Comparison of ENCODE assay signal across 8 mouse cellular contexts in the genomic region with DNA sequence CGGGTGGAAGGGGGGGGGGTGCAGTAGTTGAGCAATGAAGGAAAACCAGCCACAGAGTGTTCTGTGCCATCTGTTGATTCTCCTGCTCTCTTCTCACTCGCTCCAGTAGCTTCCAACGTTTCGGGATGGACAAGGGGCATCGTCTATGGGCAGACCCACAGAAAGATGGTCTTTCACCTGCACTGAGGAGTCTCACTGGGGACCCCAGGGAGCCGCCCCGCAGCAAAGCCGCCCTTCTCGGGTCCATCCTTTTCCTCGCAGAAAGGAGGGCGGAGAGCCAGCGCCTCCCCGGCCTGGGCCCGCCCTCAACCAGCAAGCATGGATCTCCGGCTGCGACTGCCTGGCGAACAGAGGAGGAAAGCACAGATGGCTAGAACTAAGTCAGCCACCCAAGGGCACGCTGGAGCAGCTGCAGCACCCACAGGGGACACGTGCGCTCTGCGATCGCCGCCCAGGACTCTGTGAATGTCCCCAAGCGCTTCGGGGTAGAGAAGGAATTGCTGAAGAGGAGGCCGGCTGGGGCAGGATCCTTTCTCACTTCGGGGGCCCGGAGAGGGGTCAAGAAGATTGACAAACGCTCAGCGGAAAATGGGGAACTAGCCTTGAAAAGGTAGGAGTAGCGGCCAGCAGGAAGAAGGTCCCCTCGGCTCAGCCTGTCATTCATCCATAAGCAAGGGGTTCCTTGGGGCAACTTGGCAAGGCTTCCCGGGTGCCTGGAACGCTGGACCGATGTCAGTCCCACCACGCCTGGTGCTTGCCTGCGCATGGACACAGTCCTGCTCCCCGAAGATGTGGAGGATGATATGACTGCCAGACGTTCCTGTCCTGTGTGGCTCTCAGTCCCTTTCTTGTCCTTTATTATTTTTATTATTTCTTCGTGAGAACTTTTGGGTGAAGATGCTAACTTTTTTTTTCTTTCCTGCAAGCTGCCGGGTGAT. TPM values are rescaled to one million over a fixed set of nuclear protein-coding genes. Genes with fewer than 3 reads are reported as not detected.
DNase-seq lines count a peak whose midpoint lies in the region; ATAC-seq and TF ChIP-seq lines count a peak whose summit lies in the region.

Gene Arsj, plus strand, starts transcription at position 117 of the 938 bp plus-strand sequence.

- peak; percentile 66 for DNase-seq in brain, embryonic 14.5 days (ENCODE audit: low read depth)
- DNase-seq in heart, postnatal 14 days, result peak; percentile 69 to 70
- DNase-seq in left cerebral cortex, adult 11 months (ENCODE audit: low spot score), result peak; percentile 7
- peak; percentile 20 to 27 for DNase-seq in right cerebral cortex, postnatal 36 days (ENCODE audit: low spot score in 2 of 2)
- no peak for DNase-seq in B cell, adult 2 months

- H3K36me3 ChIP-seq in ES-Bruce4 (ENCODE audit: control insufficient read depth, insufficient read depth, low read length, poor library complexity, severe bottlenecking), result no peaks in the 10 kb centered on the region
- H3K36me3 ChIP-seq in forebrain, embryonic 16.5 days (ENCODE audit: control insufficient read depth, insufficient read depth), result no peaks in the 10 kb centered on the region

- H3K9ac ChIP-seq in ES-Bruce4 (ENCODE audit: low read depth, poor library complexity, severe bottlenecking), result no peak within 1 kb of the TSS
- H3K9ac ChIP-seq in forebrain, embryonic 16.5 days (replicated peaks; ENCODE audit: low read depth, low read length), result peak within 1 kb of the TSS; percentile 47; the same call in 1 of the 2 replicates

- WGBS in forebrain, embryonic 16.5 days, result 15% methylated on average over 41 of the region's 41 CpGs

- TF ChIP-seq CTCF in ES-Bruce4 (IDR thresholded peaks at IDR 0.05; ENCODE audit: low read depth, low read length), result no peak
- no peak for TF ChIP-seq CTCF in brain, embryonic 14.5 days (IDR thresholded peaks at IDR 0.05; ENCODE audit: borderline replicate concordance, extremely low read depth, insufficient read depth, insufficient read length)

- TF ChIP-seq EP300 in ES-Bruce4 (IDR thresholded peaks at IDR 0.05; ENCODE audit: insufficient read depth, low read depth, low read length), result no peak

- H3K4me2 ChIP-seq in forebrain, embryonic 16.5 days (ENCODE audit: low read length), result peak within 1 kb of the TSS; percentile 64

- peaks cover 3% of the 10 kb centered on the region; the same call in 1 of the 2 replicates for H3K27me3 ChIP-seq in ES-Bruce4 (ENCODE audit: control insufficient read depth, insufficient read depth, low read length, poor library complexity, severe bottlenecking)
- H3K27me3 ChIP-seq in forebrain, embryonic 16.5 days (replicated peaks; ENCODE audit: control insufficient read depth, insufficient read depth, low read length), result no peaks in the 10 kb centered on the region

- peak within 1 kb of the TSS; percentile 41 for H3K4me3 ChIP-seq in ES-Bruce4 (ENCODE audit: low read depth, low read length)
- H3K4me3 ChIP-seq in forebrain, embryonic 16.5 days (replicated peaks; ENCODE audit: low read length), result peak within 1 kb of the TSS; percentile 37

- intact Hi-C loops in heart, postnatal 14 days (cut with DNase I), result no loop called here

- no peak within 1 kb of the TSS for H3K27ac ChIP-seq in ES-Bruce4 (ENCODE audit: insufficient read depth, low read length)
- no peak within 1 kb of the TSS for H3K27ac ChIP-seq in forebrain, embryonic 16.5 days (ENCODE audit: low read length)

- H3K4me1 ChIP-seq in ES-Bruce4 (ENCODE audit: control insufficient read depth, insufficient read depth, low read length), result no peaks in the 10 kb centered on the region
- H3K4me1 ChIP-seq in forebrain, embryonic 16.5 days (replicated peaks; ENCODE audit: control insufficient read depth, insufficient read depth, low read length), result peaks cover 9% of the 10 kb centered on the region

- no peak for TF ChIP-seq POLR2A in ES-Bruce4 (IDR thresholded peaks at IDR 0.05; ENCODE audit: insufficient read depth, low read length)
- TF ChIP-seq POLR2A in brain, embryonic 14.5 days (IDR thresholded peaks at IDR 0.05; ENCODE audit: borderline replicate concordance, extremely low read depth, insufficient read depth, insufficient read length, poor library complexity, severe bottlenecking), result no peak

- H3K9me3 ChIP-seq in ES-Bruce4 (replicated peaks; ENCODE audit: control insufficient read depth, insufficient read depth, low read length, poor library complexity, severe bottlenecking), result no peaks in the 10 kb centered on the region
- H3K9me3 ChIP-seq in forebrain, embryonic 16.5 days (ENCODE audit: control insufficient read depth, low read length), result no peaks in the 10 kb centered on the region

- peak; percentile 94 for ATAC-seq in forebrain, embryonic 16.5 days
- ATAC-seq in megakaryocyte progenitor cell, adult 5-6 weeks (replicated peaks; ENCODE audit: poor library complexity), result peak; percentile 44

RNA-seq across cellular contexts. Expression of gene Arsj, which starts in this region (rescaled TPM):
- 0.15 and 0.33 TPM in 2 replicates for polyA plus RNA-seq in ES-Bruce4 (2011; ENCODE audit: insufficient read depth, insufficient read length, low read depth, missing spikeins)
- polyA plus RNA-seq in brain, embryonic 14.5 days (2012; rRNA removed), result 0.18 and 0.25 TPM in 2 replicates
- polyA plus RNA-seq in forebrain, embryonic 16.5 days (2015; fragmentation: Nextera tagmentation; extraction: Ambion mirVana), result 0.05 and 0.17 TPM in 2 replicates
- under 1 TPM; 0.62 to 0.68 TPM for total RNA-seq in heart, postnatal 14 days (2021)
- not detected in 2 replicates for total RNA-seq in megakaryocyte progenitor cell, adult 5-6 weeks (2015)
- not detected in 2 replicates for total RNA-seq in megakaryocyte progenitor cell, adult 5-6 weeks (2017)

Comparison
In these comparisons a context has a peak if more than half of its experiments do, and no peak if none do; other contexts are left out.
1. Peak in DNase-seq in brain, embryonic 14.5 days; RNA of the gene not detected or under 1 TPM.
2. Peak in ATAC-seq, H3K4me3 ChIP-seq, H3K9ac ChIP-seq and H3K4me2 ChIP-seq in forebrain, embryonic 16.5 days; RNA of the gene not detected or under 1 TPM.
3. Peak in DNase-seq in heart, postnatal 14 days; RNA of the gene not detected or under 1 TPM.
4. Peak in ATAC-seq in megakaryocyte progenitor cell, adult 5-6 weeks; RNA of the gene not detected or under 1 TPM.
5. DNase-seq: peak in left cerebral cortex, adult 11 months (single experiment) and right cerebral cortex, postnatal 36 days (2 of 2); none in B cell, adult 2 months (0 of 2).